Mouse (Mus musculus) hindbrain, postnatal 0 days (tissue): ENCODE measurements at regions not wholly inside any gene's neighbourhood (a gene's known extent, or its start where the extent isn't known, plus 50 kb on each side); places are given as distances from the start of the nearest gene placed in this dataset.

Experiments
- ATAC-seq: fragments of 200-750 bp; cut with Nextera tagmentation; 2 replicates; pipeline ENCODE4 v1.8.0; 2017; ENCODE audit warnings: mild to moderate bottlenecking, moderate TSS enrichment, moderate library complexity
- DNase-seq: peaks from one replicate; pipeline ENCODE4 v3.0.0-alpha.2; 2015; ENCODE audit warnings: low spot score
- H3K27ac ChIP-seq: fragments of 300-500 bp; sonication (generic); 2 replicates; pipeline ENCODE4 v1.5.1; 2014; ENCODE audit warnings: mild to moderate bottlenecking
- H3K27me3 ChIP-seq: fragments of 300-500 bp; sonication (generic); 2 replicates; pipeline ENCODE4 v1.6.1; 2014; ENCODE audit warnings: low read length, mixed read lengths; ENCODE audit not compliant: insufficient read depth
- H3K36me3 ChIP-seq: fragments of 300-500 bp; sonication (generic); 2 replicates; pipeline ENCODE4 v1.6.1; 2014; ENCODE audit warnings: low read length, mixed read lengths; ENCODE audit not compliant: insufficient read depth
- H3K4me1 ChIP-seq: fragments of 300-500 bp; sonication (generic); 2 replicates; pipeline ENCODE4 v1.6.1; 2014; ENCODE audit warnings: antibody characterized with exemption, low read length, mixed read lengths; ENCODE audit not compliant: insufficient read depth
- H3K4me2 ChIP-seq: fragments of 300-500 bp; sonication (generic); 2 replicates; pipeline ENCODE4 v1.6.1; 2014; ENCODE audit warnings: low read depth, mild to moderate bottlenecking, low read length, moderate library complexity, mixed read lengths
- H3K4me3 ChIP-seq: fragments of 300-500 bp; sonication (generic); 2 replicates; pipeline ENCODE4 v1.5.1; 2014; ENCODE audit warnings: low read length
- H3K9ac ChIP-seq: fragments of 300-500 bp; sonication (generic); replicated peaks from 2 replicates; pipeline ENCODE4 v1.6.1; 2014; ENCODE audit warnings: mild to moderate bottlenecking, low read length, moderate library complexity, mixed read lengths
- H3K9me3 ChIP-seq: fragments of 300-500 bp; sonication (generic); 2 replicates; pipeline ENCODE4 v1.6.1; 2016; ENCODE audit warnings: low read length, mixed read lengths
- CTCF ChIP-seq: IDR thresholded peaks from 2 replicates; pipeline ENCODE4 v1.5.1; 2016; ENCODE audit warnings: antibody characterized with exemption, control low read depth, low read depth
- WGBS: fragments of 180-500 bp; shearing (Covaris S2); extraction: QIAGEN DNeasy Blood & Tissue Kit; methylation state at CpG from one replicate; pipeline ENCODE4 v1.1.7; 2014; 5-methylcytosine and 5-hydroxymethylcytosine counted together

DNA sequence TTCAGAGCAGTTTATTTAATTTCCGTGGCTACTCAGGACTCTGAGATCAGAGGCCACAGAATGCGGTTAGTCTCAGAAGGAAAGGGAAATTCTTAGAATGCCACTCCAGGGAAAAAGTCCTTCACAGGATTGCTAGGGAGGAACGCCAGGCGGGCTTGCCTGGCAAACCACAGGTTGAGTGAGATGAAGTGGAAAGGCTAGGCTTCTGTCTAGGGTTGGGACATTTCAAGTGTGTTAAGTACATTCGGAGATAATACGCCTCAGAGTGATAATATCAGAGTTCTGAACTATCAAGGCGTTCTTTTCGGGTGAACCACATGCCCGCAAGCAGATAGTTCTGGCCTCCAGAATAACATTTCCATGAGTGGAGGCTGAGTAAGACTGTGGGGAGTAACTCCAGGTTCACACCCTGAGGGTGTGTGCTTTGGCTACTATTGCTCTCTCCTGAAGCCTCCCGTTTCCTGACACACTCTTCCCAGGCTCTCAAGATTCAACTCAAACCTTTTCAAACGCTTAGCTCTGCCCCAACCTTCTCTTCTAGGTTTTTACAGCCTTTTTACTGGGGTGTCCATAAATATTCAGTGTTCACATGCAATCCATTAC lies 119.3 kb upstream of the Nr5a2 start:
- Histone ChIP-seq H3K9me3 (no peaks in the 10 kb centered on the region), H3K27ac (no peak overlapping the region), H3K36me3 (no peaks in the 10 kb centered on the region), H3K27me3 (no peaks in the 10 kb centered on the region), H3K9ac (no peak overlapping the region), H3K4me2 (no peak overlapping the region), H3K4me3 (no peak overlapping the region), H3K4me1 (no peaks in the 10 kb centered on the region)
- 86% methylated on average over 11 of the region's 11 CpGs for WGBS
- ATAC-seq (no peak), DNase-seq (no peak)
- TF ChIP-seq CTCF: no peak

DNA sequence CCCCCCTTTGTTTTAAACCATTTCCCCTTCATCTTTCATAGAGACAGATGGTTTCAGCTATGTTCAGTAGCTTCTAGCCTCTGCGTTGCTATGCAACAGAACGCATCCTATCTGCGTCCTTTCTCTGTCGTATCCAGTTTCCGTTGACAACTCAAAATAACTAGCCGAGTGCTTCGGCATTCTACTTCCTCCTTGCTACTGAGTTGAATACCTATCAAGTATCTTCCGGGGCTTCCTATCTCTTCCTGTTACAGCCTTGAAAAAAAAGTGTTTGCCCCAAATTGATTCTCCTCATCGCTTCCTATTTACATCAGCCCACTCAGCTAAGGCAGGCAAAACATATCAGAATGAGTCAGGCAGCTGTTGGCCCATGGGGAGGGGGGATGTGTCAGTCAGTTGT lies 114.5 kb upstream of the Nr5a2 start:
- Histone ChIP-seq H3K27ac (no peak overlapping the region), H3K36me3 (no peaks in the 10 kb centered on the region), H3K4me1 (peaks cover 8% of the 10 kb centered on the region; the same call in 1 of the 2 replicates), H3K27me3 (no peaks in the 10 kb centered on the region), H3K4me2 (peak overlapping the region; percentile 40), H3K9ac (no peak overlapping the region), H3K9me3 (no peaks in the 10 kb centered on the region), H3K4me3 (no peak overlapping the region; the same call in 1 of the 2 replicates)
- ATAC-seq: peak; percentile 85
- DNase-seq: peak; percentile 77
- TF ChIP-seq CTCF: no peak
- 22% methylated on average over 9 of the region's 9 CpGs for WGBS

DNA sequence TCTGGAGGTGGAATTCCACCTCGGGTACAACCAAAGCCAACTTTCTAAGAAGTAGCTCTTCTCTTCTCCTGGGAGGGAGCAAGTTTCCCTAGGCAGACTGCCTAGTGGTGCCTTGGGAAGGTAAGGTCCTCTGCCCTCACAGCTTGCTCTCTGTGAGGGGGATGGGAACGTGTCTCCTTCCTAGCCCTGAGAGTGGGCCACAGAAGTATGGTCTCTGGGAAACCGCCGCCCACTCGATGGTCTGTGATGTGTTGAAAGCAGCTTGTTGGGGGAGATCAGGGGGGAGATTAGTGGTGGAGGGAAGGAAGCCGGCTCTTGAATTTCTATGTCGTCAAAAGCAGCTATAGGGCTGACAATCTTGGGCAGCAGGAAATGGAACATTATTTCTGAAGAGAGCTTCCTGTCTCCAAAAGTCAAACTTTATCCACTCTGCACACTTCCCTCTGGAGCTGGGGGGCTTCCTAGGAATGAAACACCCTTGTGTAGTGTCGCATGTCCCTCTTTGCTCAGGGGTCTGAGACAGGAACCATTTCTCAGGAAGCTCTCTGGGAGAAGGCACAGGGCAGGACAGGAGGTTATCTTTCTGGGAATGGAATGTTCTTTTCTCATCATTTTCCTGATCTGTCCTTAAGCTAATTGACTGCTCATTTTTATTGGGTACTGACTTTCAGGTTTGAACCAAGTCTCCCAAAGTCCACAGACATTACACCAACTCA lies 113.8 kb upstream of the Nr5a2 start:
- H3K4me1 ChIP-seq: peaks cover 8% of the 10 kb centered on the region; the same call in 1 of the 2 replicates
- H3K27ac ChIP-seq: no peak overlapping the region
- WGBS: 67% methylated on average over 8 of the region's 8 CpGs
- no peaks in the 10 kb centered on the region for H3K27me3 ChIP-seq
- H3K36me3 ChIP-seq: no peaks in the 10 kb centered on the region
- H3K9me3 ChIP-seq: no peaks in the 10 kb centered on the region
- H3K4me3 ChIP-seq: no peak overlapping the region
- ATAC-seq: no peak
- no peak for DNase-seq
- no peak for TF ChIP-seq CTCF
- H3K9ac ChIP-seq: no peak overlapping the region
- no peak overlapping the region for H3K4me2 ChIP-seq

DNA sequence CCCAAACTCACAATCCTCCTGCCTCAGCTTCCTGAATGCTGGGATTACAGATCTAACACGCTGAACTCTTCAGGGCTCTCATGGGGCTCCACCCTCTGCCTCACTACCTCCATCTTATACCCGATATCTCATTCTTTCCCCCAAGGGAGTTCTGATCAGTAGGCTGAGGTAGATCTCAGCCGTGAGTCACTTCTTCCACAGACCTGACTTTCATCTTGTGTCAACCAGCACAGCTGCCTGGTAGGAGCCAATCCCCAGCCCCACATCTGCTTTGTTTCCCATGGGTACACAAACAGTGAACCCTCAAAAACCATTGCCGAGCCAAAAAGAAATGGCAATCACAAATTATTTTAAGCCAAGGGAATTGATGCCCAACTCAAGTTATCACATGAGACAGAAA lies 100.7 kb upstream of the Nr5a2 start:
- Histone ChIP-seq H3K4me1 (no peaks in the 10 kb centered on the region), H3K4me2 (no peak overlapping the region), H3K36me3 (no peaks in the 10 kb centered on the region), H3K4me3 (no peak overlapping the region), H3K27me3 (no peaks in the 10 kb centered on the region), H3K9me3 (no peaks in the 10 kb centered on the region), H3K9ac (no peak overlapping the region), H3K27ac (no peak overlapping the region)
- no peak for ATAC-seq
- no peak for DNase-seq
- no peak for TF ChIP-seq CTCF
- WGBS: 87% methylated on average over 4 of the region's 4 CpGs

DNA sequence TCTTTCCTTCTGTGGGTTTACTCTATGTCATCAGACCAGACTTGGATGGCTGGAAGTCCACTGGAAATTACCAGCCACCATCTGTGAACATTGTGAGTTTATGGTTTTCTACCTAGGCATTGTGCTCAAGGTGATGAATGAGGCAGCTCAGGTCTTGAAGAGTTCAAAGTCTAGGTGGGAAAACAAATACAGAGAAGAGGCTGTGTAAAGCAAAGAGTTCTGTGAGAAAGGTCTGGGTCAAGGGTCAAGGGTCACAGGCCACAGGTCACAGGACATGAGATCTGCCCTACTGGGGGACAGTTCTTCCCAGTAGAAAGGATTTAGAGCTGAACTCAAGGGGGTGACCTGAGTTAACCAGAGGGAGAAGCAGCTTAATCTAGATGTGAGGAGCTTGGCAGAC lies 92.9 kb upstream of the Nr5a2 start:
- ATAC-seq (no peak), DNase-seq (no peak)
- Histone ChIP-seq H3K9ac (no peak overlapping the region), H3K9me3 (no peaks in the 10 kb centered on the region), H3K4me1 (no peaks in the 10 kb centered on the region), H3K27ac (no peak overlapping the region), H3K36me3 (no peaks in the 10 kb centered on the region), H3K4me2 (no peak overlapping the region), H3K4me3 (no peak overlapping the region), H3K27me3 (no peaks in the 10 kb centered on the region)
- no peak for TF ChIP-seq CTCF

DNA sequence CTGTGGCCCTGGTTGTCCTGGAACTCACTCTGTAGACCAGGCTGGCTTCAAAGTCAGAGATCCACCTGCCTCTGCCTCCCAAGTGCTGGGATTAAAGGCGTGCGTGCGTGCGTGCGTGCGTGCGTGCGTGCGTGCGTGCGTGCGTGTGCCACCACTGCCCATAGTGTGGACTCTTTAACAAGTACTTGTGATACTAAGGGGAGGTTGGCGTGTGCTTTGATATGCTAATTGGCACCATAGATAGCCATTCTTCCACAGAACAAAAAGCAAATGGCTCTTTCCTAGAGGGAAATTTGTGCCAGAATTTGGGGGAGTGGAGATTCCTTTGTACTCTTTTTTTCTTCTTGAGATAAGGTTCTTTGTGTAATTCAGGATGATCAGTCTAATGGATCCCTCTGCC lies 91.3 kb upstream of the Nr5a2 start:
- no peak overlapping the region for H3K4me2 ChIP-seq
- 77% methylated on average over 13 of the region's 13 CpGs for WGBS
- ATAC-seq: no peak
- DNase-seq: no peak
- no peaks in the 10 kb centered on the region for H3K27me3 ChIP-seq
- H3K9me3 ChIP-seq: no peaks in the 10 kb centered on the region
- no peak for TF ChIP-seq CTCF
- no peak overlapping the region for H3K27ac ChIP-seq
- H3K4me3 ChIP-seq: no peak overlapping the region
- no peaks in the 10 kb centered on the region for H3K36me3 ChIP-seq
- no peaks in the 10 kb centered on the region for H3K4me1 ChIP-seq
- H3K9ac ChIP-seq: no peak overlapping the region

DNA sequence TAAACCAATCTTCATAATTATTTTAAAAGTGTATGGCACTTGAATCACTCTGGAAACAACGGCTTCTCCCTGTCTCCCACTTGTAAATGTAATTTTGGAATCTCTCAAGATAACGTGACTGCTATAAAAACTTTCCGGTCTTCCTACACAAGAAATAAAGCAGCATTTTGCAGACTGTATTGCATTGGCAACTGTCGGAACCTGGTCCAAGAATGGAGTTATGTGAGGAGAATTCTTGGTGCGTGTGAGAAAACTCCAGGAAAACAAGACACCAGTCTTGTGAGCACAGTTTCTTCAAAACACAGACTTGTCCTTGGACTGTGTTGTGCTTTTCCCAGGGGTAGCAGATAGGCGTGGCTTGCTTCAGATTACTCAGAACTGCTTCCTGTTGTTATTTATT lies 83.8 kb upstream of the Nr5a2 start:
- WGBS: 88% methylated on average over 6 of the region's 6 CpGs
- no peak for DNase-seq
- Histone ChIP-seq H3K4me1 (no peaks in the 10 kb centered on the region), H3K4me2 (no peak overlapping the region), H3K9ac (no peak overlapping the region), H3K4me3 (no peak overlapping the region), H3K36me3 (no peaks in the 10 kb centered on the region), H3K9me3 (no peaks in the 10 kb centered on the region), H3K27me3 (no peaks in the 10 kb centered on the region), H3K27ac (no peak overlapping the region)
- no peak for ATAC-seq
- no peak for TF ChIP-seq CTCF
